Comparison of ENCODE assay signal across 14 mouse cellular contexts in the genomic region with DNA sequence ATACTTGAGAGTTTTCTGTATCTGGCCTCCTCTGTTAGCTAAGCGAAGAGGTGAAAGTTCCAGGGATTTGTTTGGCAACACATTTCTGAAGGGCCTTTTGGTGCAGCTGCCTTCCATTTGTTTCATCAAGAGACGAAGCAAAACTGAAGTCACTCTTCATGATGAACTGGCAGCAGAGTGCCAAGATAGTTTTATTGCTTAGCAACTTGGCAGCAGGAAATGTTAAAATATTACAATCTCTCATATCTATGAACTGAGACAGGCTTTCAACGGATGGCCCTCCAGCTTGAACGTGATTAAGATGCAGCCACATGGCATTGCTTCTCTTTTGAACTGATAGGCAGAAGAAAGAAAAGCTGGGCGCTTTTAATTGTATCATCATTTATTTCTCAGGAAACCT.
DNase-seq lines count a peak whose midpoint lies in the region; ATAC-seq lines count a peak whose summit lies in the region.
"Had no signal": no experiment of that assay in that cellular context is flagged by ENCODE, and none has a peak within 500 bp of the region (broad histone marks: within the 10 kb centered on the region; RNA-seq: fewer than 3 reads in every experiment).

No protein-coding gene starts in this region.

- DNase-seq in frontal cortex, postnatal 14 days (ENCODE audit: low spot score in 2 of 2), result no peak
- DNase-seq in right cerebral cortex, adult 2 months (ENCODE audit: low spot score in 2 of 2), result peak; percentile 13 to 20
- no peak for DNase-seq in right cerebral cortex, postnatal 36 days (ENCODE audit: low spot score in 2 of 2)
- DNase-seq in layer of hippocampus, adult 9-10 months (ENCODE audit: low spot score), result peak; percentile 38
- DNase-seq in kidney, adult 9 months, result no peak
- DNase-seq in adrenal gland, postnatal 4 days (ENCODE audit: low spot score in 2 of 2), result no peak
- DNase-seq: adrenal gland, adult 8-10 months; cerebellum, postnatal 25 days; gastrocnemius, postnatal 10 days; heart, postnatal 10 days; kidney, adult 11 months; kidney, postnatal 14 days; lung, postnatal 14 days had no signal

- ATAC-seq in frontal cortex, adult (ENCODE audit: low TSS enrichment), result peak; percentile 76

Comparison
In these comparisons a context has a peak if more than half of its experiments do, and no peak if none do; other contexts are left out.
1. DNase-seq: peak in right cerebral cortex, adult 2 months (2 of 2) and layer of hippocampus, adult 9-10 months (single experiment); none in frontal cortex, postnatal 14 days (0 of 2), right cerebral cortex, postnatal 36 days (0 of 2), kidney, adult 9 months (single experiment) and adrenal gland, postnatal 4 days (0 of 2).